Mouse (Mus musculus) ovary, postnatal 36 days (tissue): ENCODE measurements around the gene Adamts12.

Source experiments
- DNase-seq: peaks from one replicate; pipeline ENCODE4 v3.0.0; 2022; ENCODE audit warnings: low spot score, mixed read lengths

The Adamts12 gene

GRCm38 (mm10) chr15:11292246-11292645 is 227.7 kb downstream of the Adamts12 start:
- DNase-seq = no peak

GRCm38 (mm10) chr15:11295016-11295415 is 230.4 kb downstream of the Adamts12 start:
- peak; percentile 18 for DNase-seq

GRCm38 (mm10) chr15:11297960-11298359 is 233.4 kb downstream of the Adamts12 start:
- no peak for DNase-seq

- DNase-seq = no peak
These were observed 252.5 kb downstream of the Adamts12 start for GRCm38 (mm10) chr15:11317077-11317476.

GRCm38 (mm10) chr15:11320481-11320880 is 255.9 kb downstream of the Adamts12 start:
- DNase-seq = peak; percentile 50

GRCm38 (mm10) chr15:11339467-11340180 is 275.0 kb downstream of the Adamts12 start:
- no peak for DNase-seq

- no peak for DNase-seq
These were observed 291.3 kb downstream of the Adamts12 start for GRCm38 (mm10) chr15:11355865-11356264.

- no peak for DNase-seq
These were observed 292.9 kb downstream of the Adamts12 start for GRCm38 (mm10) chr15:11357501-11357900.

GRCm38 (mm10) chr15:11360888-11361287 is 296.3 kb downstream of the Adamts12 start:
- DNase-seq = no peak

GRCm38 (mm10) chr15:11361824-11362223 is 297.2 kb downstream of the Adamts12 start:
- DNase-seq = no peak

GRCm38 (mm10) chr15:11364112-11364511 is 299.5 kb downstream of the Adamts12 start:
- DNase-seq = no peak

GRCm38 (mm10) chr15:11364795-11365194 is 300.2 kb downstream of the Adamts12 start:
- DNase-seq = no peak

GRCm38 (mm10) chr15:11369572-11369971 is 305.0 kb downstream of the Adamts12 start:
- DNase-seq = no peak

GRCm38 (mm10) chr15:11370477-11371085 is 306.0 kb downstream of the Adamts12 start:
- no peak for DNase-seq

GRCm38 (mm10) chr15:11379431-11380086 is 315.0 kb downstream of the Adamts12 start:
- no peak for DNase-seq

GRCm38 (mm10) chr15:11380087-11380530 is 315.5 kb downstream of the Adamts12 start:
- no peak for DNase-seq

- no peak for DNase-seq
These were observed 316.0 kb downstream of the Adamts12 start for GRCm38 (mm10) chr15:11380616-11381015.

GRCm38 (mm10) chr15:11382585-11382984 is 318.0 kb downstream of the Adamts12 start:
- no peak for DNase-seq

- DNase-seq = no peak
These were observed 319.2 kb downstream of the Adamts12 start for GRCm38 (mm10) chr15:11383796-11384195.

GRCm38 (mm10) chr15:11392903-11393302 is 328.3 kb downstream of the Adamts12 start:
- no peak for DNase-seq

- no peak for DNase-seq
These were observed 331.8 kb downstream of the Adamts12 start for GRCm38 (mm10) chr15:11396421-11396820.
